Mouse (Mus musculus) liver, postnatal 0 days (tissue): Measurements from ENCODE around the gene Gm20388.

ENCODE experiments used
- CTCF ChIP-seq: sonication (generic); IDR thresholded peaks from 2 replicates; pipeline ENCODE4 v1.5.1; 2016; ENCODE audit warnings: antibody characterized with exemption, low read depth
- EP300 ChIP-seq: IDR thresholded peaks from 2 replicates; pipeline ENCODE4 v1.6.1; 2016; ENCODE audit warnings: antibody characterized with exemption, low read depth, mild to moderate bottlenecking

DNA sequence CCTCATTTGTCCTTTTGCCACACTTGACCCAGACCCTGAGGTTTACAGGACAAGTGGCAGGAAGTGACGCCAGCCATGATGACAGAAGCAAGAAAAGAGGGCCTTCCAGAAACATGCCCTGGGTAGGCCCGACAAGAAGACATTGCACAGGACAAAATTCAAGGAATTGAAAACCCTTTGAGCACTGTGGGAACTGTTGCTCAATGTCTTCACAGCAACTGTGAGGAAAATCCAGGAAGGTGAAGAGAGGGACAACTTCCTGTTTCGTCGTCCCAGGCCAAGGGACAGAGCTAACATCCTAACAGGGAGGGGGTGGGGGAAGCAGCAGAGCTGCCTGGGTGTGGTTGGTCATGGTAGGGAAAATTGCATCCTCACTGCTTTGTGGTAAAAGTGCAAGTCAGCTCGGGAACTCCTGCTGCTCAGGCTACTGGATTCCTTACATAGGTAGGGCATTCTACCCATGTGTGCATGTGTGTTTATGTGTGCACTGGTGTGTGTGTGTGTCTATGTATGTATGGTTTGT, 3839.6 kb downstream of the Gm20388 start:
- TF ChIP-seq CTCF, result no peak
- TF ChIP-seq EP300, result no peak
